Comparison of ENCODE assay signal across 8 mouse cellular contexts in the genomic region with DNA sequence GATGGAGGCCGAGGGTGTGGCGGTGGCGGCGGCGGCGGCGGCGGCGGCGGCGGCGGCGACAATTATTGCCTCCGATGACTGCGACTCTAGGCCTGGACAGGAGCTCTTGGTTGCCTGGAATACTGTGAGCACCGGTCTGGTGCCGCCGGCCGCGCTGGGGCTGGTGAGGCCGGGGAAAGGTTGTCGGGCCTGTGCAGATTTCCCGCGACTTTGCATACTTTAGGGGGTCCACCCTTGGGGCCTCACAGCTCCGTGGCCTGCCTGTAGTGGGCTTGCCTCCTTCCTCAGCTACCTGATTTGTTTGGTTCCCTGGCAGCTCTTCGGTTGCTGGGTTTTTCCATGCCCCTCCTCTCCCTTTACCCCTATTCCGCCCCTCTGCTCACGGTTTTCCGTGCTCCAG. TPM values are rescaled to one million over a fixed set of nuclear protein-coding genes. Genes with fewer than 3 reads are reported as not detected.
DNase-seq lines count a peak whose midpoint lies in the region; ATAC-seq and TF ChIP-seq lines count a peak whose summit lies in the region.

No protein-coding gene starts in this region.

- DNase-seq in gastrocnemius, adult 2 months = no peak
- DNase-seq in gastrocnemius, postnatal 36 days = no peak
- no peak for DNase-seq in thymus, adult 2 months
- DNase-seq in thymus, postnatal 25 days = no peak
- DNase-seq in liver, embryonic 11.5 days (ENCODE audit: low spot score) = no peak
- no peak for DNase-seq in right cerebral cortex, postnatal 25 days
- no peak for DNase-seq in ovary, postnatal 36 days (ENCODE audit: low spot score)
- DNase-seq in spleen, adult 12 weeks (ENCODE audit: low spot score) = no peak

- H3K4me1 ChIP-seq in thymus, adult 2 months (replicated peaks; ENCODE audit: control insufficient read depth, insufficient read depth, low read length) = peaks cover 17% of the 10 kb centered on the region
- H3K4me1 ChIP-seq in liver, embryonic 11.5 days (replicated peaks; ENCODE audit: control insufficient read depth, insufficient read depth, low read length) = peaks cover 20% of the 10 kb centered on the region

- H3K9ac ChIP-seq in liver, embryonic 11.5 days (ENCODE audit: low read depth, low read length) = peak overlapping the region; percentile 95

- H3K36me3 ChIP-seq in thymus, adult 2 months (ENCODE audit: control insufficient read depth, insufficient read depth, low read length) = peaks cover 35% of the 10 kb centered on the region
- H3K36me3 ChIP-seq in liver, embryonic 11.5 days (ENCODE audit: control insufficient read depth, insufficient read depth, low read length) = peaks cover 38% of the 10 kb centered on the region

- no peaks in the 10 kb centered on the region for H3K9me3 ChIP-seq in liver, embryonic 11.5 days (ENCODE audit: control insufficient read depth, low read length)

- TF ChIP-seq POLR2A in thymus, adult 2 months (IDR thresholded peaks at IDR 0.05; ENCODE audit: control insufficient read depth, extremely low read depth, insufficient read depth, low read length, poor library complexity) = no peak

- intact Hi-C loops in gastrocnemius, adult 2 months (cut with DNase I) = loop anchor here (5.0 kb wide), 2 partner anchors 60 to 80 kb away; a partner anchor contains a TSS
- intact Hi-C loops in gastrocnemius, postnatal 36 days (cut with DNase I) = loop anchor here (5.0 kb wide), 2 partner anchors 60 to 80 kb away; a partner anchor contains a TSS

- TF ChIP-seq CTCF in gastrocnemius, adult 2 months (IDR thresholded peaks at IDR 0.05) = no peak
- TF ChIP-seq CTCF in thymus, adult 2 months (IDR thresholded peaks at IDR 0.05; ENCODE audit: borderline replicate concordance, control insufficient read depth, extremely low read depth, insufficient read depth, low read length, poor library complexity) = no peak

- peak overlapping the region; percentile 98 for H3K4me3 ChIP-seq in gastrocnemius, adult 2 months
- H3K4me3 ChIP-seq in thymus, adult 2 months (ENCODE audit: control insufficient read depth, insufficient read depth, low read length) = peak overlapping the region; percentile 87
- peak overlapping the region; percentile 96 for H3K4me3 ChIP-seq in liver, embryonic 11.5 days (ENCODE audit: low read depth, low read length)

- no peaks in the 10 kb centered on the region for H3K27me3 ChIP-seq in thymus, adult 2 months (ENCODE audit: control insufficient read depth, insufficient read depth, low read length)
- no peaks in the 10 kb centered on the region for H3K27me3 ChIP-seq in liver, embryonic 11.5 days (replicated peaks; ENCODE audit: control insufficient read depth, insufficient read depth, low read length)

- peak overlapping the region; percentile 97 for H3K27ac ChIP-seq in gastrocnemius, adult 2 months
- no peak overlapping the region for H3K27ac ChIP-seq in thymus, adult 2 months (ENCODE audit: control insufficient read depth, insufficient read depth, low read length)
- H3K27ac ChIP-seq in liver, embryonic 11.5 days (ENCODE audit: low read depth, low read length) = peak overlapping the region; percentile 81

- under 1% methylated on average over 29 of the region's 29 CpGs for WGBS in thymus, adult 2 months
- under 1% methylated on average over 29 of the region's 29 CpGs for WGBS in liver, embryonic 11.5 days

- peak overlapping the region; percentile 92 for H3K4me2 ChIP-seq in liver, embryonic 11.5 days

- peak; percentile 57 for ATAC-seq in liver, embryonic 11.5 days (replicated peaks; ENCODE audit: low FRiP score)

RNA-seq across cellular contexts. Expression of a gene that starts 0.2 kb away (rescaled TPM):
- total RNA-seq in gastrocnemius, adult 2 months (2021) = 10 to 100 TPM; 29.7 to 32.3 TPM
- total RNA-seq in gastrocnemius, postnatal 36 days (2021) = 10 to 100 TPM; 27.0 to 27.8 TPM
- 141 and 144 TPM in 2 replicates for polyA plus RNA-seq in thymus, adult 2 months (2012; rRNA removed)
- polyA plus RNA-seq in liver, embryonic 11.5 days (2014; fragmentation: Nextera tagmentation; extraction: Ambion mirVana) = 74.7 and 77.6 TPM in 2 replicates

RNA-seq across cellular contexts. Expression of a gene that starts 0.3 kb away (rescaled TPM):
- total RNA-seq in gastrocnemius, adult 2 months (2021) = 10 to 100 TPM; 28.0 to 35.5 TPM
- total RNA-seq in gastrocnemius, postnatal 36 days (2021) = 10 to 100 TPM; 25.8 to 25.9 TPM
- polyA plus RNA-seq in thymus, adult 2 months (2012; rRNA removed) = 164 and 182 TPM in 2 replicates
- polyA plus RNA-seq in liver, embryonic 11.5 days (2014; fragmentation: Nextera tagmentation; extraction: Ambion mirVana) = 233 and 237 TPM in 2 replicates

RNA-seq across cellular contexts. Expression of a gene that starts 10.1 kb away (rescaled TPM):
- 1 to 10 TPM; 3.1 to 3.5 TPM for total RNA-seq in gastrocnemius, adult 2 months (2021)
- 1 to 10 TPM; 3.8 to 4.5 TPM for total RNA-seq in gastrocnemius, postnatal 36 days (2021)
- polyA plus RNA-seq in thymus, adult 2 months (2012; rRNA removed) = 24.4 and 25.9 TPM in 2 replicates
- 9.6 and 10.3 TPM in 2 replicates for polyA plus RNA-seq in liver, embryonic 11.5 days (2014; fragmentation: Nextera tagmentation; extraction: Ambion mirVana)

RNA-seq across cellular contexts. Expression of a gene that starts 15.4 kb away (rescaled TPM):
- total RNA-seq in gastrocnemius, adult 2 months (2021) = not detected
- not detected for total RNA-seq in gastrocnemius, postnatal 36 days (2021)
- polyA plus RNA-seq in thymus, adult 2 months (2012; rRNA removed) = 0.35 TPM in 1 of 2 replicates, not detected in the other
- not detected in 2 replicates for polyA plus RNA-seq in liver, embryonic 11.5 days (2014; fragmentation: Nextera tagmentation; extraction: Ambion mirVana)

RNA-seq across cellular contexts. Expression of a gene that starts 17.2 kb away (rescaled TPM):
- not detected for total RNA-seq in gastrocnemius, adult 2 months (2021)
- total RNA-seq in gastrocnemius, postnatal 36 days (2021) = not detected
- 1.0 and 1.6 TPM in 2 replicates for polyA plus RNA-seq in thymus, adult 2 months (2012; rRNA removed)
- not detected in 2 replicates for polyA plus RNA-seq in liver, embryonic 11.5 days (2014; fragmentation: Nextera tagmentation; extraction: Ambion mirVana)
